In genomic region chr3:24783462-24783829, GRCm38 (mm10) we compare ENCODE assay signal across 8 mouse cellular contexts.
DNase-seq lines count a peak whose midpoint lies in the region; ATAC-seq lines count a peak whose summit lies in the region.

No protein-coding gene starts in this region.

- WGBS in heart, embryonic 15.5 days: 59% methylated on average over 7 of the region's 7 CpGs
- WGBS in limb, embryonic 12.5 days: 54% methylated on average over 7 of the region's 7 CpGs

- H3K36me3 ChIP-seq in heart, embryonic 15.5 days: no peaks in the 10 kb centered on the region
- H3K36me3 ChIP-seq in limb, embryonic 12.5 days: no peaks in the 10 kb centered on the region

- no peak for ATAC-seq in heart, embryonic 15.5 days (replicated peaks; ENCODE audit: insufficient number of reproducible peaks, insufficient read depth, low FRiP score, low read depth)
- ATAC-seq in limb, embryonic 12.5 days (ENCODE audit: insufficient number of reproducible peaks, insufficient read depth, low FRiP score, low TSS enrichment, low read depth): no peak

- H3K27ac ChIP-seq in heart, embryonic 15.5 days: peak overlapping the region; percentile 31
- no peak overlapping the region for H3K27ac ChIP-seq in limb, embryonic 12.5 days

- DNase-seq in heart, postnatal 14 days: no peak
- DNase-seq in fat pad, adult 2 months (ENCODE audit: extremely low read depth, low read depth, low spot score): peak; percentile 52
- peak; percentile 44 for DNase-seq in lung, postnatal 25 days (ENCODE audit: low spot score)
- DNase-seq in left cerebral cortex, adult 11 months (ENCODE audit: low spot score): no peak
- no peak for DNase-seq in layer of hippocampus, adult 18-20 months (ENCODE audit: low spot score in 2 of 2)
- no peak for DNase-seq in layer of hippocampus, adult 9-10 months (ENCODE audit: low spot score)

- H3K9ac ChIP-seq in heart, embryonic 15.5 days: no peak overlapping the region
- H3K9ac ChIP-seq in limb, embryonic 12.5 days (replicated peaks): no peak overlapping the region

- H3K4me1 ChIP-seq in heart, embryonic 15.5 days (replicated peaks): peaks cover 6% of the 10 kb centered on the region
- peaks cover 8% of the 10 kb centered on the region; the same call in 1 of the 2 replicates for H3K4me1 ChIP-seq in limb, embryonic 12.5 days (replicated peaks)

- no peaks in the 10 kb centered on the region for H3K27me3 ChIP-seq in heart, embryonic 15.5 days
- H3K27me3 ChIP-seq in limb, embryonic 12.5 days: no peaks in the 10 kb centered on the region

- H3K4me2 ChIP-seq in heart, embryonic 15.5 days: peak overlapping the region; percentile 49
- H3K4me2 ChIP-seq in limb, embryonic 12.5 days: 0 out of 2 replicates have a peak overlapping the region, but pooled peaks have one; percentile 0

- no peaks in the 10 kb centered on the region for H3K9me3 ChIP-seq in heart, embryonic 15.5 days (replicated peaks)
- H3K9me3 ChIP-seq in limb, embryonic 12.5 days: no peaks in the 10 kb centered on the region

- H3K4me3 ChIP-seq in heart, embryonic 15.5 days: peak overlapping the region; percentile 26
- H3K4me3 ChIP-seq in limb, embryonic 12.5 days (replicated peaks): no peak overlapping the region

- intact Hi-C loops in heart, postnatal 14 days (cut with DNase I): no loop called here

Comparison
In these comparisons a context has a peak if more than half of its experiments do, and no peak if none do; other contexts are left out.
1. DNase-seq: peak in fat pad, adult 2 months (single experiment) and lung, postnatal 25 days (single experiment); none in heart, postnatal 14 days (0 of 2), left cerebral cortex, adult 11 months (single experiment), layer of hippocampus, adult 18-20 months (0 of 2) and layer of hippocampus, adult 9-10 months (single experiment).